ENCODE assay signal across 11 mouse cellular contexts in genomic region chr10:77157245-77158019, GRCm38 (mm10). TPM values are rescaled to one million over a fixed set of nuclear protein-coding genes. Genes with fewer than 3 reads are reported as not detected.
A peak's percentile ranks its signal among the peaks of the same experiment; 100 is the strongest.
DNase-seq lines count a peak whose midpoint lies in the region; ATAC-seq and TF ChIP-seq lines count a peak whose summit lies in the region.
"Had no signal": no experiment of that assay in that cellular context is flagged by ENCODE, and none has a peak within 500 bp of the region (broad histone marks: within the 10 kb centered on the region; RNA-seq: fewer than 3 reads in every experiment).

No protein-coding gene starts in this region.

- H3K4me3 ChIP-seq in heart, embryonic 11.5 days (ENCODE audit: low read depth, low read length) = no peak overlapping the region
- no peak overlapping the region for H3K4me3 ChIP-seq in lung, postnatal 0 days (ENCODE audit: low read depth, low read length)
- H3K4me3 ChIP-seq in liver, embryonic 12.5 days = no peak overlapping the region

- intact Hi-C loops in heart, postnatal 14 days (cut with DNase I) = no loop called here

- DNase-seq in heart, postnatal 14 days = no peak
- DNase-seq in lung, postnatal 0 days (ENCODE audit: low spot score) = no peak
- no peak for DNase-seq in lung, postnatal 36 days
- peak; percentile 76 for DNase-seq in adipocyte (ENCODE audit: low spot score)
- no peak for DNase-seq in thymus, postnatal 36 days
- no peak for DNase-seq in frontal cortex, adult 2 months (ENCODE audit: extremely low spot score in 1 of 2, low spot score in 1 of 2)
- DNase-seq: gastrocnemius, postnatal 25 days; lung, adult 18-20 months had no signal

- peak overlapping the region; percentile 91 for H3K27ac ChIP-seq in heart, embryonic 11.5 days (ENCODE audit: low read depth, low read length)
- no peak overlapping the region for H3K27ac ChIP-seq in lung, postnatal 0 days (ENCODE audit: low read length)
- H3K27ac ChIP-seq in liver, embryonic 12.5 days = peak overlapping the region; percentile 77

- TF ChIP-seq CTCF in lung, postnatal 0 days (IDR thresholded peaks at IDR 0.05) = peak; percentile 33; the same call in 1 of the 2 replicates

- H3K27me3 ChIP-seq in heart, embryonic 11.5 days (ENCODE audit: control insufficient read depth, insufficient read depth, low read length) = no peaks in the 10 kb centered on the region
- no peaks in the 10 kb centered on the region for H3K27me3 ChIP-seq in lung, postnatal 0 days (replicated peaks; ENCODE audit: insufficient read depth, low read length)
- H3K27me3 ChIP-seq in liver, embryonic 12.5 days (replicated peaks) = peaks cover 5% of the 10 kb centered on the region; the same call in 1 of the 2 replicates

- H3K36me3 ChIP-seq in heart, embryonic 11.5 days (ENCODE audit: control insufficient read depth, insufficient read depth, low read length) = no peaks in the 10 kb centered on the region; the same call in 1 of the 2 replicates
- no peaks in the 10 kb centered on the region for H3K36me3 ChIP-seq in lung, postnatal 0 days (ENCODE audit: insufficient read depth, low read length)
- no peaks in the 10 kb centered on the region for H3K36me3 ChIP-seq in liver, embryonic 12.5 days

- ATAC-seq in heart, embryonic 11.5 days (replicated peaks; ENCODE audit: insufficient number of reproducible peaks, low FRiP score, low TSS enrichment) = no peak
- no peak for ATAC-seq in lung, postnatal 0 days
- ATAC-seq in liver, embryonic 12.5 days = no peak

- peaks cover 86% of the 10 kb centered on the region for H3K4me1 ChIP-seq in heart, embryonic 11.5 days (ENCODE audit: control insufficient read depth, insufficient read depth, low read length)
- no peaks in the 10 kb centered on the region for H3K4me1 ChIP-seq in lung, postnatal 0 days (ENCODE audit: insufficient read depth, low read depth, low read length)
- peaks cover 83% of the 10 kb centered on the region for H3K4me1 ChIP-seq in liver, embryonic 12.5 days

- TF ChIP-seq EP300 in lung, postnatal 0 days (IDR thresholded peaks at IDR 0.05) = no peak

- no peak overlapping the region for H3K9ac ChIP-seq in heart, embryonic 11.5 days (ENCODE audit: low read depth, low read length)
- no peak overlapping the region for H3K9ac ChIP-seq in lung, postnatal 0 days (replicated peaks; ENCODE audit: low read depth)
- H3K9ac ChIP-seq in liver, embryonic 12.5 days = peak overlapping the region; percentile 59; the same call in 1 of the 2 replicates

- peak overlapping the region; percentile 53; the same call in 1 of the 2 replicates for H3K4me2 ChIP-seq in heart, embryonic 11.5 days
- H3K4me2 ChIP-seq in lung, postnatal 0 days (replicated peaks; ENCODE audit: low read depth, low read length) = no peak overlapping the region
- H3K4me2 ChIP-seq in liver, embryonic 12.5 days = no peak overlapping the region

- WGBS in heart, embryonic 11.5 days (ENCODE audit: insufficient replicate concordance) = 12% methylated on average over 7 of the region's 11 CpGs
- WGBS in lung, postnatal 0 days = 38% methylated on average over 11 of the region's 11 CpGs
- WGBS in liver, embryonic 12.5 days (ENCODE audit: insufficient replicate concordance) = 17% methylated on average over 8 of the region's 11 CpGs

- H3K9me3 ChIP-seq in heart, embryonic 11.5 days (replicated peaks; ENCODE audit: control insufficient read depth, low read length) = no peaks in the 10 kb centered on the region
- H3K9me3 ChIP-seq in lung, postnatal 0 days (ENCODE audit: low read length) = no peaks in the 10 kb centered on the region
- no peaks in the 10 kb centered on the region for H3K9me3 ChIP-seq in liver, embryonic 12.5 days (replicated peaks)

RNA-seq across cellular contexts. Expression of gene Col18a1, which starts 8.9 kb away (rescaled TPM):
- 113 and 164 TPM in 2 replicates for polyA plus RNA-seq in heart, embryonic 11.5 days (2014; fragmentation: Nextera tagmentation; extraction: Ambion mirVana)
- 10 to 100 TPM; 30.0 to 31.8 TPM for total RNA-seq in heart, postnatal 14 days (2021)
- 30.0 and 33.2 TPM in 2 replicates for polyA plus RNA-seq in lung, postnatal 0 days (2015; fragmentation: Nextera tagmentation; extraction: Ambion mirVana)
- 38.3 and 42.4 TPM in 2 replicates for polyA plus RNA-seq in liver, embryonic 12.5 days (2016; fragmentation: Nextera tagmentation; extraction: Ambion mirVana)
- 3.4 and 3.8 TPM in 2 replicates for polyA plus RNA-seq in frontal cortex, adult 2 months (2012; rRNA removed)
- total RNA-seq: monocyte, adult 5-6 weeks had no signal
